Mouse (Mus musculus) liver, embryonic 16.5 days (tissue): ENCODE data around the gene Sema6d. TPM values are rescaled to one million over a fixed set of nuclear protein-coding genes. Genes with fewer than 3 reads are reported as not detected.

Experiments used
- ATAC-seq: fragments of 200-750 bp; cut with Nextera tagmentation; 2 replicates; pipeline ENCODE4 v1.8.0; 2017; ENCODE audit warnings: low read depth, mild to moderate bottlenecking, moderate number of reproducible peaks, moderate library complexity
- H3K27ac ChIP-seq: fragments of 300-500 bp; sonication (generic); 2 replicates; pipeline ENCODE4 v1.5.1; 2014; ENCODE audit warnings: mild to moderate bottlenecking, low read length
- H3K27me3 ChIP-seq: fragments of 300-500 bp; sonication (generic); 2 replicates; pipeline ENCODE4 v1.6.1; 2014; ENCODE audit warnings: low read depth, low read length, mixed read lengths; ENCODE audit not compliant: control insufficient read depth, insufficient read depth
- H3K36me3 ChIP-seq: fragments of 300-500 bp; sonication (generic); 2 replicates; pipeline ENCODE4 v1.6.1; 2014; ENCODE audit warnings: mild to moderate bottlenecking; ENCODE audit not compliant: control insufficient read depth, insufficient read depth
- H3K4me1 ChIP-seq: fragments of 300-500 bp; sonication (generic); 2 replicates; pipeline ENCODE4 v1.6.1; 2014; ENCODE audit warnings: low read depth, low read length, mixed read lengths; ENCODE audit not compliant: control insufficient read depth
- H3K4me2 ChIP-seq: fragments of 300-500 bp; sonication (generic); 2 replicates; pipeline ENCODE4 v1.6.1; 2014; ENCODE audit warnings: low read depth, low read length, mixed read lengths
- H3K4me3 ChIP-seq: fragments of 300-500 bp; sonication (generic); 2 replicates; pipeline ENCODE4 v1.5.1; 2014; ENCODE audit warnings: low read depth, mild to moderate bottlenecking, low read length
- H3K9ac ChIP-seq: fragments of 300-500 bp; sonication (generic); 2 replicates; pipeline ENCODE4 v1.6.1; 2014; ENCODE audit warnings: low read depth, low read length
- H3K9me3 ChIP-seq: fragments of 300-500 bp; sonication (generic); replicated peaks from 2 replicates; pipeline ENCODE4 v1.6.1; 2016; ENCODE audit warnings: low read length; ENCODE audit not compliant: control insufficient read depth
- WGBS: fragments of 180-500 bp; shearing (Covaris S2); extraction: QIAGEN DNeasy Blood & Tissue Kit; methylation state at CpG from one replicate; pipeline ENCODE4 v1.1.7; 2014; ENCODE audit not compliant: insufficient replicate concordance; 5-methylcytosine and 5-hydroxymethylcytosine counted together
- polyA plus RNA-seq: library from polyadenylated mRNA; unstranded; fragments of >200 nt; fragmentation: Nextera tagmentation; extraction: Ambion mirVana; gene quantifications from 2 replicates; pipeline ENCODE4 v1.2.1, GENCODE M21; 2015

Gene Sema6d
- polyA plus RNA-seq, 1 experiment from 2014 or later: 4.8 TPM

- Histone ChIP-seq H3K27me3 (no peaks in the 10 kb centered on the region), H3K4me1 (no peaks in the 10 kb centered on the region), H3K36me3 (no peaks in the 10 kb centered on the region), H3K27ac (no peak overlapping the region), H3K9me3 (no peaks in the 10 kb centered on the region), H3K9ac (no peak overlapping the region), H3K4me2 (no peak overlapping the region), H3K4me3 (no peak overlapping the region)
- no peak for ATAC-seq
- WGBS: 72% methylated on average over 4 of the region's 4 CpGs
Measured at GRCm38 (mm10) chr2:124456999-124457398, 367.2 kb downstream of the Sema6d start.

GRCm38 (mm10) chr2:124458028-124458427 lies 368.3 kb downstream of the Sema6d start:
- 45% methylated on average over 2 of the region's 2 CpGs for WGBS
- no peak overlapping the region for H3K4me3 ChIP-seq
- ATAC-seq: no peak
- H3K9ac ChIP-seq: no peak overlapping the region
- no peaks in the 10 kb centered on the region for H3K9me3 ChIP-seq
- no peaks in the 10 kb centered on the region for H3K27me3 ChIP-seq
- no peak overlapping the region for H3K4me2 ChIP-seq
- H3K36me3 ChIP-seq: no peaks in the 10 kb centered on the region
- no peaks in the 10 kb centered on the region for H3K4me1 ChIP-seq
- no peak overlapping the region for H3K27ac ChIP-seq

GRCm38 (mm10) chr2:124460956-124461355 lies 371.2 kb downstream of the Sema6d start:
- 41% methylated on average over 2 of the region's 2 CpGs for WGBS
- H3K4me1 ChIP-seq: no peaks in the 10 kb centered on the region
- H3K36me3 ChIP-seq: no peaks in the 10 kb centered on the region
- H3K27me3 ChIP-seq: no peaks in the 10 kb centered on the region
- no peaks in the 10 kb centered on the region for H3K9me3 ChIP-seq
- no peak overlapping the region for H3K27ac ChIP-seq
- ATAC-seq: no peak
- no peak overlapping the region for H3K4me2 ChIP-seq
- H3K9ac ChIP-seq: no peak overlapping the region
- no peak overlapping the region for H3K4me3 ChIP-seq

- 42% methylated on average over 3 of the region's 3 CpGs for WGBS
- Histone ChIP-seq H3K27me3 (no peaks in the 10 kb centered on the region), H3K36me3 (no peaks in the 10 kb centered on the region), H3K9me3 (no peaks in the 10 kb centered on the region), H3K9ac (no peak overlapping the region), H3K4me3 (no peak overlapping the region), H3K27ac (no peak overlapping the region), H3K4me2 (no peak overlapping the region), H3K4me1 (no peaks in the 10 kb centered on the region)
- ATAC-seq: no peak
Measured at GRCm38 (mm10) chr2:124461378-124461851, 371.6 kb downstream of the Sema6d start.

- H3K27me3 ChIP-seq: no peaks in the 10 kb centered on the region
- no peak overlapping the region for H3K27ac ChIP-seq
- no peak overlapping the region for H3K9ac ChIP-seq
- no peak overlapping the region for H3K4me2 ChIP-seq
- no peak overlapping the region for H3K4me3 ChIP-seq
- H3K9me3 ChIP-seq: no peaks in the 10 kb centered on the region
- 62% methylated on average over 8 of the region's 8 CpGs for WGBS
- no peaks in the 10 kb centered on the region for H3K36me3 ChIP-seq
- H3K4me1 ChIP-seq: no peaks in the 10 kb centered on the region
- ATAC-seq: no peak
Measured at GRCm38 (mm10) chr2:124465004-124465946, 375.5 kb downstream of the Sema6d start.

- Histone ChIP-seq H3K4me3 (no peak overlapping the region), H3K27me3 (no peaks in the 10 kb centered on the region), H3K4me2 (no peak overlapping the region), H3K36me3 (no peaks in the 10 kb centered on the region), H3K9ac (no peak overlapping the region), H3K9me3 (no peaks in the 10 kb centered on the region), H3K27ac (no peak overlapping the region), H3K4me1 (no peaks in the 10 kb centered on the region)
- ATAC-seq: no peak
- 48% methylated on average over 1 of the region's 1 CpGs for WGBS
Measured at GRCm38 (mm10) chr2:124467429-124467828, 377.7 kb downstream of the Sema6d start.

- Histone ChIP-seq H3K27ac (no peak overlapping the region), H3K4me2 (no peak overlapping the region), H3K27me3 (no peaks in the 10 kb centered on the region), H3K4me1 (no peaks in the 10 kb centered on the region), H3K9me3 (no peaks in the 10 kb centered on the region), H3K9ac (no peak overlapping the region), H3K4me3 (no peak overlapping the region), H3K36me3 (no peaks in the 10 kb centered on the region)
- no peak for ATAC-seq
- WGBS: 45% methylated on average over 10 of the region's 10 CpGs
Measured at GRCm38 (mm10) chr2:124470346-124471042, 380.7 kb downstream of the Sema6d start.

- no peaks in the 10 kb centered on the region for H3K4me1 ChIP-seq
- no peak overlapping the region for H3K4me3 ChIP-seq
- ATAC-seq: no peak
- H3K9me3 ChIP-seq: no peaks in the 10 kb centered on the region
- no peak overlapping the region for H3K4me2 ChIP-seq
- no peak overlapping the region for H3K9ac ChIP-seq
- no peak overlapping the region for H3K27ac ChIP-seq
- H3K27me3 ChIP-seq: no peaks in the 10 kb centered on the region
- H3K36me3 ChIP-seq: no peaks in the 10 kb centered on the region
- WGBS: 68% methylated on average over 6 of the region's 6 CpGs
Measured at GRCm38 (mm10) chr2:124472674-124473507, 383.1 kb downstream of the Sema6d start.
